Mouse (Mus musculus) intestine, embryonic 16.5 days (tissue): ENCODE data around the gene Acad12. TPM values are rescaled to one million over a fixed set of nuclear protein-coding genes. Genes with fewer than 3 reads are reported as not detected.

Experiments
- ATAC-seq: fragments of 200-750 bp; cut with Nextera tagmentation; 2 replicates; pipeline ENCODE4 v1.8.0; 2017; ENCODE audit warnings: moderate TSS enrichment, moderate library complexity
- H3K27ac ChIP-seq: fragments of 300-500 bp; sonication (generic); 2 replicates; pipeline ENCODE4 v1.5.1; 2014; ENCODE audit warnings: mild to moderate bottlenecking, low read length
- H3K27me3 ChIP-seq: fragments of 300-500 bp; sonication (generic); replicated peaks from 2 replicates; pipeline ENCODE4 v1.6.1; 2014; ENCODE audit warnings: low read length, control low read depth, mixed read lengths; ENCODE audit not compliant: control insufficient read depth, insufficient read depth
- H3K36me3 ChIP-seq: fragments of 300-500 bp; sonication (generic); 2 replicates; pipeline ENCODE4 v1.6.1; 2014; ENCODE audit warnings: low read length, control low read depth; ENCODE audit not compliant: control insufficient read depth, insufficient read depth
- H3K4me1 ChIP-seq: fragments of 300-500 bp; sonication (generic); 2 replicates; pipeline ENCODE4 v1.6.1; 2014; ENCODE audit warnings: low read length, control low read depth, mixed read lengths; ENCODE audit not compliant: control insufficient read depth, insufficient read depth
- H3K4me2 ChIP-seq: fragments of 300-500 bp; sonication (generic); 2 replicates; pipeline ENCODE4 v1.6.1; 2014; ENCODE audit warnings: low read depth, low read length, control low read depth
- H3K4me3 ChIP-seq: fragments of 300-500 bp; sonication (generic); 2 replicates; pipeline ENCODE4 v1.5.1; 2014; ENCODE audit warnings: mild to moderate bottlenecking, low read length
- H3K9ac ChIP-seq: fragments of 300-500 bp; sonication (generic); 2 replicates; pipeline ENCODE4 v1.6.1; 2014; ENCODE audit warnings: low read depth, low read length
- H3K9me3 ChIP-seq: fragments of 300-500 bp; sonication (generic); 2 replicates; pipeline ENCODE4 v1.6.1; 2016; ENCODE audit warnings: low read length, control low read depth; ENCODE audit not compliant: control insufficient read depth
- WGBS: fragments of 180-500 bp; shearing (Covaris S2); extraction: QIAGEN DNeasy Blood & Tissue Kit; methylation state at CpG from one replicate; pipeline ENCODE4 v1.1.7; 2014; 5-methylcytosine and 5-hydroxymethylcytosine counted together
- polyA plus RNA-seq: library from polyadenylated mRNA; unstranded; fragments of >200 nt; fragmentation: Nextera tagmentation; extraction: Ambion mirVana; gene quantifications from 2 replicates; pipeline ENCODE4 v1.2.1, GENCODE M21; 2015

The Acad12 gene
- polyA plus RNA-seq, 1 experiment from 2014 or later: 4.5 TPM

DNA sequence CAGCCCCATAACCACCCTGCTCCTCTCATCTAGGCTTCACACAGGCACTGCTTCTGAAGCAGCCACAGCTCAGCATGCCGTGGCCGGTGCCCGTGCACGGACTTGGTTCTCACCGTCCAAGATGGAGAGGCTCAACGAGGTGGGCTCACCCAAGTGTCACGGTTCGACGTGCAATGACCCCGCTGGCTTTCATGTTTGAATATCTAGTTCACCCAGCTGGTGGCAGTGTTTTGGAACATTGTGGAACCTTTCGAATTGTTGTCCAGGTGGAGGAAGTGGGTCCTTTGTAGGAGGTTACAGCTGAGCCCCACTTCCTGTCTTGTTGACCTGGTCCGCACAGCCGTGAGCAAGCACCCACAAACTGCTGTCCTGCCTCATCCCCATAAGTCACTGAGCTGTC lies 44.6 kb downstream of the Acad12 start:
- H3K36me3 ChIP-seq: peaks cover 10% of the 10 kb centered on the region; the same call in 1 of the 2 replicates
- no peak overlapping the region for H3K4me3 ChIP-seq
- H3K4me2 ChIP-seq: no peak overlapping the region
- no peaks in the 10 kb centered on the region for H3K9me3 ChIP-seq
- no peak overlapping the region for H3K9ac ChIP-seq
- H3K4me1 ChIP-seq: no peaks in the 10 kb centered on the region
- ATAC-seq: no peak
- WGBS: 83% methylated on average over 13 of the region's 13 CpGs
- H3K27ac ChIP-seq: no peak overlapping the region
- no peaks in the 10 kb centered on the region for H3K27me3 ChIP-seq

DNA sequence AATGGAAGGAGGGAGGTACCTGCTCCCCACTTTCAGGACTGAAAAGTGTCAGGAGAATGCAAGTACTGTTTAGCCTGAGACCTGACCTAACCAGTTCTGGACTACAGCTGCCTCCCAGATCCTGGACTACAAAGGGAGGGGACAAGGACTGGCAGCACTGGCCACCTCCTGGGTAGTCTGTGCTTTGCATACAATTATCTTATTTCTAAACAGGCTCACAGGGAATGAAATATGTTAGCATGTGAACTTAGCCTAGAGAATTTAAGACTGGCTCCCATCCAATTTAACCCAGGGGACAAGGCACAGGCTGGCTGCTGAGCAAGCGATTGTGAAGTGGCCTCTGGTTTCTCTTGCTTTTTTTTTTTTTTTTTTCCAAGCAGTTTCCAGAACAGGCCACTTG lies 48.0 kb downstream of the Acad12 start:
- H3K36me3 ChIP-seq: peaks cover 7% of the 10 kb centered on the region; the same call in 1 of the 2 replicates
- no peaks in the 10 kb centered on the region for H3K27me3 ChIP-seq
- H3K9ac ChIP-seq: no peak overlapping the region
- H3K9me3 ChIP-seq: no peaks in the 10 kb centered on the region
- H3K27ac ChIP-seq: no peak overlapping the region
- H3K4me2 ChIP-seq: no peak overlapping the region
- no peak for ATAC-seq
- 52% methylated on average over 1 of the region's 1 CpGs for WGBS
- H3K4me1 ChIP-seq: 0 out of 2 replicates have a peak, but pooled peaks cover 8% of the 10 kb centered on the region
- no peak overlapping the region for H3K4me3 ChIP-seq

DNA sequence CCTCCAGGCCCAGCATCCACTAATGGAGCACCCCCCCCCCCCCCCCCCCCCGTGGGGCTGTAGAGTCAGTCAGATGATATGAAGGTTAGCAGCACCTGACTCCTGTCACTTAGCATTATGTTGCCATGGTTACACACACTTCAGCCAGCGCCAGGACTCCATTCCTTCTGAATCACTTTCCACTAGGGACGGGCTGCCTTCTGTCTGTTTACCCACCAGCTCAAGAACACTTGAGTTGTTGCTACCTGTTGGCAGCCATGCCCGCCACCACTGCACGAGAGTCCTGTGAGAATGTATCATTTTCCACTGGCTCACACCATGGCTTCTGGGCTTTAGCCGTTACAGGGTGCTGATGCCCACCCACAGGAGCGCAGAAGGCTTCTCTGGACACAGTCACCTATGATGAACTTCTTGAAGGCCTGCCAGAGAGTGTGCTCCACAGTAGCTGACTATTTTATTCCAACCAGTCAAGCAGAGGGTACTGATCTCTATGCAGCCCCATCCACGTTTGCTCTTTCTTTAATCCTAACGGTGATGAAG lies 48.8 kb downstream of the Acad12 start:
- Histone ChIP-seq H3K27ac (no peak overlapping the region), H3K27me3 (no peaks in the 10 kb centered on the region), H3K9ac (no peak overlapping the region), H3K4me1 (peaks cover 11% of the 10 kb centered on the region; the same call in 1 of the 2 replicates), H3K4me3 (no peak overlapping the region), H3K4me2 (no peak overlapping the region), H3K9me3 (no peaks in the 10 kb centered on the region), H3K36me3 (0 out of 2 replicates have a peak, but pooled peaks cover 4% of the 10 kb centered on the region)
- no peak for ATAC-seq
- 77% methylated on average over 9 of the region's 9 CpGs for WGBS

DNA sequence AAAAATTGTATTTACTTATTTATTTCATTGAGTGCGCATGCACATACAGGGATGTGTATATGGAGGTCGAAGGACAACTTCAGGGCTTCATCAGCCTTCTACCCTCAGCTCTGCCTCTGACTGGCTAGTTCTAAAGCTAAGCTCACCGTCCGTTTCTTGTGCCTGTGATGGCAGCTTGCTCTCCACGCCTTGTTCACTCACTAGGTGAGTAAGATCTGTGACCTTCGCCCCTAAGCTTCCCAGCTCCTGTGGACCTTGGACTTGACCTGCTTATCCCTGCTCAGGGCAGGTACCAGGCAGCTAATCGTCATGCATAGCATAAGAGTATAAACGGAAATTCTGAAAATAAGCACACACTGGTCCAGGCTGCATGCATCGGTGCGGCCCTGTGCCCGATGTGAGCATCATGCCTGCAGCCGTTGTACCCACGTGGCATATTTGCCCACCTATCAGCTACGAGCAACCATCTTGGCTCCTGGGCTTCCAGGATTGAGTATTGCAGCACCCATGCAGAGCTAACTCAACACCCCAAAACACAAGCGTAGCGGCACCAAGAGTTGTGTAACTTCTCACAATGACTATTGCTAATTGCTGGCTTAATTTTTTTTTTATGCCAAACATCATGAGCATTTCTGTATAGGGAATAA lies 52.6 kb downstream of the Acad12 start:
- 73% methylated on average over 16 of the region's 16 CpGs for WGBS

DNA sequence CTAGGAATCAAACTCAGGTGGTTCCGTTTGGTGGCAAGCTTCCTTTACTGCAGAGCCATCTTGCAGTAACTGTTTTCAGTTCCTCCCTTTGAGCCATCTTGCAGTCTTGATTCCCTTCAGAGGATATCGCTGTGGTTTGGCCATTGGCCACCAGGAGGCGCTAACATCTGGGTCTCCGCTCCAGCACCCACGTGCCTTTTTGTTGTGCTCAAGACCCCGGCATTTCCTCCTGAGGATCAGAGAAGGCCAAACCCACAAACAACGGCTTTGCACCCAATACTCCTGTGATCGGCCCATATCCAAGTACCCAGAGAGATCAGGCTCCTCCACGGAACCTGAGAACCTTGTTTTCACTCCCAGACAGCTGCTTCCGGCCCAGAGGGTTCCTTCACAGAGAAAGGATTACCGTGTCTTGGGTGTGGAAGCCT lies 54.3 kb downstream of the Acad12 start:
- WGBS: 13% methylated on average over 11 of the region's 11 CpGs
- no peaks in the 10 kb centered on the region for H3K27me3 ChIP-seq
- H3K4me2 ChIP-seq: peak overlapping the region; percentile 37; the same call in 1 of the 2 replicates
- H3K4me3 ChIP-seq: no peak overlapping the region
- H3K9me3 ChIP-seq: no peaks in the 10 kb centered on the region
- no peak overlapping the region for H3K27ac ChIP-seq
- 0 out of 2 replicates have a peak overlapping the region, but pooled peaks have one; percentile 34 for H3K9ac ChIP-seq
- peak; percentile 8; the same call in 1 of the 2 replicates for ATAC-seq
- H3K36me3 ChIP-seq: no peaks in the 10 kb centered on the region
- peaks cover 11% of the 10 kb centered on the region; the same call in 1 of the 2 replicates for H3K4me1 ChIP-seq

More for the DNA sequence above, 52.6 kb downstream of the Acad12 start:
- Histone ChIP-seq H3K4me2 (no peak overlapping the region; the same call in 1 of the 2 replicates), H3K27me3 (no peaks in the 10 kb centered on the region), H3K4me3 (no peak overlapping the region), H3K36me3 (0 out of 2 replicates have a peak, but pooled peaks cover 4% of the 10 kb centered on the region), H3K9me3 (no peaks in the 10 kb centered on the region), H3K4me1 (peaks cover 11% of the 10 kb centered on the region; the same call in 1 of the 2 replicates), H3K27ac (peak overlapping the region; percentile 75), H3K9ac (no peak overlapping the region)
- peak; percentile 92 for ATAC-seq

DNA sequence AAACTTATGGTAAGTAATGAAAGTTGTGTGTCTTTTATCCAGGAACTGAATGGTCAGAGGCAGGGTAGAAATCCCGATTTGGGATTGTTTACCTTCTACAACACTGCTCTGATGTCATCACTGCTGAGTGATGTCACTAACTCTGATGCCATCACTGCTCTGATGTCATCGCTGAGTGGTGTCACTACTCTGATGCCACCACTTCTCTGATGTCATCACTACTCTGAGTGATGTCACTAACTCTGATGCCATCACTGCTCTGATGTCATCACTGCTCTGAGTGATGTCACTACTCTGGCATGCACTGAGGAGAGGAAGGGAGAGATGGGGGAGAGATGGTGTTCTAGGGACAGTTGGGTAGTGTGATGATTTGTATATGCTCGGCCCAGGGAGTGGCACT lies 56.3 kb downstream of the Acad12 start:
- no peak overlapping the region for H3K4me2 ChIP-seq
- H3K9ac ChIP-seq: no peak overlapping the region
- 80% methylated on average over 3 of the region's 3 CpGs for WGBS
- no peaks in the 10 kb centered on the region for H3K27me3 ChIP-seq
- ATAC-seq: no peak
- no peaks in the 10 kb centered on the region for H3K36me3 ChIP-seq
- H3K4me3 ChIP-seq: no peak overlapping the region
- H3K9me3 ChIP-seq: no peaks in the 10 kb centered on the region
- no peak overlapping the region for H3K27ac ChIP-seq
- peaks cover 11% of the 10 kb centered on the region; the same call in 1 of the 2 replicates for H3K4me1 ChIP-seq

DNA sequence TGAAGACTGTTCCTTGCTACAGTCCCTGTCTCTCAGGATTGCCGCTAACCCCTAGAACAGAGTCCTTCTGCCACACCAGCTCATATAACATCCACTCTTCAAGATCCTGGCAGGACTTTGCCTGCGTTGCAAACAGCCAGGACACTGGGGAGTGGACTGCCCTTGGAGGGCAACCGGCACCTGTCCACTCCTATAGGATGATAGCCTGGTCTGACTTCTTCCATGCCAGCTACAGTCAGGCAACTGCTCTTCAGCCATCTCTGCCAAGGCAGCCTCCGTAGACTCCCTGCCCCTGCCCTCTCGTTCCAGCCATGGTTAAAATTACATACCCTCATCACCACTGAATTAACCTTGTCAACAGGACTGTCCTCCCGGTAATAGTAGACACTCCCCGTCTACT lies 69.5 kb downstream of the Acad12 start:
- Histone ChIP-seq H3K4me1 (peaks cover 10% of the 10 kb centered on the region), H3K4me2 (no peak overlapping the region), H3K9me3 (no peaks in the 10 kb centered on the region), H3K36me3 (no peaks in the 10 kb centered on the region), H3K4me3 (no peak overlapping the region), H3K27me3 (no peaks in the 10 kb centered on the region), H3K9ac (no peak overlapping the region), H3K27ac (no peak overlapping the region)
- no peak for ATAC-seq
- 86% methylated on average over 7 of the region's 7 CpGs for WGBS

DNA sequence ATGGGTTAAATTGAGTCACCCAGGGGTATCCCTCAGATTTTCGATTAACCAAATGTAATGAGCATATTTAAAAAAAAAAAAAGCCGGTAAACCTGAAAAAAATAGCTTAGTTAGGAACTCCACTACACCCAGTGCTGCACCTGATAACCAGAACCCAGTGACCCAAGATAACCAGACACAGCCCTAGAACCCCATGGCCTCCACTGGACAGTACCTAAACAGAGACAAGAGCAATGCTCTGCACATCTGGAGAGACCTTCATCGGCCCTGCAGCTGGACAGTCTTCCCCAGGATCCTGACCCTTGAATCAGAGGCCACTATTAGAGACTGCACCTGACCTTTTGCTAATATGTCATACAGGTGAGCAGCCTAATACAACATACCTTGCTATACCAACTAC lies 71.7 kb downstream of the Acad12 start:
- ATAC-seq: no peak
- peaks cover 18% of the 10 kb centered on the region for H3K4me1 ChIP-seq
- 89% methylated on average over 3 of the region's 3 CpGs for WGBS

More for the DNA sequence above, 71.7 kb downstream of the Acad12 start:
- no peak overlapping the region for H3K27ac ChIP-seq
- no peaks in the 10 kb centered on the region for H3K36me3 ChIP-seq
- no peaks in the 10 kb centered on the region for H3K9me3 ChIP-seq
- no peak overlapping the region for H3K4me2 ChIP-seq
- no peak overlapping the region for H3K9ac ChIP-seq
- no peak overlapping the region for H3K4me3 ChIP-seq
- H3K27me3 ChIP-seq: no peaks in the 10 kb centered on the region
